Mouse (Mus musculus) CH12.LX (cell line): ENCODE data around the gene D10Wsu102e. TPM values are rescaled to one million over a fixed set of nuclear protein-coding genes. Genes with fewer than 3 reads are reported as not detected.

Source experiments
- DNase-seq: peaks from one replicate; pipeline ENCODE4 v3.0.0-alpha.2; 2013; ENCODE audit errors: extremely low read depth
- H3K27ac ChIP-seq: 2 replicates; pipeline ENCODE4 v1.5.1; 2012; ENCODE audit warnings: low read depth, mild to moderate bottlenecking, control low read depth, moderate library complexity; ENCODE audit not compliant: insufficient read depth
- H3K27me3 ChIP-seq: replicated peaks from 2 replicates; pipeline ENCODE3; 2012; ENCODE audit warnings: inconsistent platforms
- H3K36me3 ChIP-seq, 2 experiments: replicated peaks in 1 of 2; 2 replicates each; pipeline versions ENCODE3 to v1.6.1; 2012; ENCODE audit warnings: inconsistent platforms in 1 of 2, low read length in 1 of 2, mild to moderate bottlenecking in 1 of 2, mixed read lengths in 1 of 2, moderate library complexity in 1 of 2; ENCODE audit not compliant: control insufficient read depth in 1 of 2, insufficient read depth in 1 of 2
- H3K4me1 ChIP-seq, 2 experiments: 2 replicates each; pipeline ENCODE4 v1.6.1; 2012; ENCODE audit warnings: inconsistent platforms in 1 of 2, moderate library complexity in 1 of 2; ENCODE audit not compliant: insufficient read depth in 2 of 2, control insufficient read depth in 1 of 2
- H3K4me2 ChIP-seq: 2 replicates; pipeline ENCODE4 v1.6.1; 2012; ENCODE audit warnings: low read depth, mild to moderate bottlenecking, control low read depth; ENCODE audit not compliant: poor library complexity, insufficient read depth, severe bottlenecking
- H3K4me3 ChIP-seq, 3 experiments: fragments of 150-350 bp in 1 of 3; sonication (generic) in 1 of 3; replicated peaks in 1 of 3; 2 replicates each; pipeline versions ENCODE3 to v1.5.1; 2011 to 2012; ENCODE audit warnings: low read depth in 2 of 3, low read length in 2 of 3, mild to moderate bottlenecking in 2 of 3, moderate library complexity in 2 of 3, control low read depth in 1 of 3, improper control_type of control experiment in 1 of 3, inconsistent platforms in 1 of 3, mixed read lengths in 1 of 3; ENCODE audit not compliant: poor library complexity in 1 of 3
- H3K79me2 ChIP-seq: replicated peaks from 2 replicates; pipeline ENCODE4 v1.6.1; 2012; ENCODE audit warnings: mild to moderate bottlenecking, moderate library complexity; ENCODE audit not compliant: control insufficient read depth, poor library complexity, insufficient read depth, severe bottlenecking; ENCODE audit errors: extremely low read depth
- H3K9ac ChIP-seq: 2 replicates; pipeline ENCODE4 v1.6.1; 2012; ENCODE audit warnings: low read depth, mild to moderate bottlenecking, control low read depth, moderate library complexity; ENCODE audit not compliant: insufficient read depth
- H3K9me3 ChIP-seq: replicated peaks from 2 replicates; pipeline ENCODE3; 2012; ENCODE audit warnings: low read length, inconsistent platforms, mixed read lengths
- BHLHE40 ChIP-seq: IDR thresholded peaks from 2 replicates; pipeline ENCODE4 v1.6.1; 2011; ENCODE audit warnings: mild to moderate bottlenecking, low read depth, low read length, improper control_type of control experiment
- CHD2 ChIP-seq: IDR thresholded peaks from 2 replicates; pipeline ENCODE4 v1.6.1; 2011; ENCODE audit warnings: low read length, improper control_type of control experiment
- CTCF ChIP-seq, 2 experiments: IDR thresholded peaks in 1 of 2; conservative IDR thresholded peaks in 1 of 2; 2 replicates each; pipeline ENCODE4 v1.5.1; 2011 to 2012; ENCODE audit warnings: low read depth in 2 of 2, low read length in 2 of 2, improper control_type of control experiment in 1 of 2, inconsistent platforms in 1 of 2, mild to moderate bottlenecking in 1 of 2, moderate library complexity in 1 of 2
- E2F4 ChIP-seq: IDR thresholded peaks from 2 replicates; pipeline ENCODE4 v1.6.1; 2011; ENCODE audit warnings: low read depth, low read length, improper control_type of control experiment; ENCODE audit not compliant: insufficient replicate concordance
- ELF1 ChIP-seq: IDR thresholded peaks from 2 replicates; pipeline ENCODE4 v1.6.1; 2014; ENCODE audit warnings: low read depth, mild to moderate bottlenecking, inconsistent platforms, low read length, improper control_type of control experiment
- HCFC1 ChIP-seq: IDR thresholded peaks from 2 replicates; pipeline ENCODE4 v1.6.1; 2012; ENCODE audit warnings: low read depth, mild to moderate bottlenecking, inconsistent platforms, low read length, improper control_type of control experiment
- IRF4 ChIP-seq: IDR thresholded peaks from 2 replicates; pipeline ENCODE4 v1.6.1; 2014; ENCODE audit warnings: low read depth, mild to moderate bottlenecking, inconsistent platforms, low read length, improper control_type of control experiment
- JUN ChIP-seq: IDR thresholded peaks from 2 replicates; pipeline ENCODE4 v1.6.1; 2011; ENCODE audit warnings: low read depth, mild to moderate bottlenecking, low read length, improper control_type of control experiment, moderate library complexity; ENCODE audit not compliant: insufficient read depth
- JUND ChIP-seq: conservative IDR thresholded peaks from 2 replicates; pipeline ENCODE4 v1.6.1; 2011; ENCODE audit warnings: low read depth, low read length, improper control_type of control experiment
- MAFK ChIP-seq: IDR thresholded peaks from 2 replicates; pipeline ENCODE4 v1.6.1; 2011; ENCODE audit warnings: low read length, improper control_type of control experiment; ENCODE audit not compliant: insufficient replicate concordance
- MAZ ChIP-seq: IDR thresholded peaks from 2 replicates; pipeline ENCODE4 v1.6.1; 2012; ENCODE audit warnings: low read depth, mild to moderate bottlenecking, inconsistent platforms, low read length, improper control_type of control experiment, moderate library complexity
- MXI1 ChIP-seq: IDR thresholded peaks from 2 replicates; pipeline ENCODE4 v1.6.1; 2011; ENCODE audit warnings: mild to moderate bottlenecking, low read depth, low read length, improper control_type of control experiment
- MYC ChIP-seq: IDR thresholded peaks from 2 replicates; pipeline ENCODE4 v1.6.1; 2011; ENCODE audit warnings: low read depth, mild to moderate bottlenecking, improper control_type of control experiment, low read length
- NRF1 ChIP-seq: IDR thresholded peaks from 2 replicates; pipeline ENCODE4 v1.6.1; 2014; ENCODE audit warnings: low read depth, mild to moderate bottlenecking, inconsistent platforms, low read length, improper control_type of control experiment, moderate library complexity
- PAX5 ChIP-seq: IDR thresholded peaks from 2 replicates; pipeline ENCODE4 v1.6.1; 2012; ENCODE audit warnings: low read length, inconsistent platforms, mixed read lengths
- POLR2A ChIP-seq: IDR thresholded peaks from 2 replicates; pipeline ENCODE4 v1.6.1; 2011; ENCODE audit warnings: low read depth, mild to moderate bottlenecking, improper control_type of control experiment, low read length
- RCOR1 ChIP-seq: conservative IDR thresholded peaks from 2 replicates; pipeline ENCODE4 v1.6.1; 2012; ENCODE audit warnings: low read depth, mild to moderate bottlenecking, inconsistent platforms, low read length, improper control_type of control experiment
- SIN3A ChIP-seq: IDR thresholded peaks from 2 replicates; pipeline ENCODE4 v1.6.1; 2012; ENCODE audit warnings: low read length, improper control_type of control experiment, inconsistent platforms
- UBTF ChIP-seq: IDR thresholded peaks from 2 replicates; pipeline ENCODE4 v1.6.1; 2012; ENCODE audit warnings: low read depth, mild to moderate bottlenecking, inconsistent platforms, low read length, improper control_type of control experiment, moderate library complexity
- USF1 ChIP-seq: IDR thresholded peaks from 2 replicates; pipeline ENCODE4 v1.6.1; 2014; ENCODE audit warnings: low read depth, mild to moderate bottlenecking, inconsistent platforms, low read length, improper control_type of control experiment
- ZKSCAN1 ChIP-seq: IDR thresholded peaks from 2 replicates; pipeline ENCODE4 v1.6.1; 2012; ENCODE audit warnings: low read depth, inconsistent platforms, low read length, improper control_type of control experiment, borderline replicate concordance
- ZMIZ1 ChIP-seq: IDR thresholded peaks from 2 replicates; pipeline ENCODE4 v1.6.1; 2012; ENCODE audit warnings: low read depth, mild to moderate bottlenecking, inconsistent platforms, low read length, improper control_type of control experiment
- dilution Hi-C: fragments of 300-500 bp; cut with MboI; formaldehyde crosslinking; loops from 2 replicates; pipeline ENCODE4 v1.14.3; 2020; ENCODE audit warnings: low sequenced_read_pairs; ENCODE audit not compliant: extremely low pct_unique_long_range_greater_than_20kb, extremely low pct_ligation_motif_present
- in situ Hi-C: fragments of 300-500 bp; cut with MboI; formaldehyde crosslinking; loops from 3 replicates; pipeline ENCODE4 v1.14.3; 2019; ENCODE audit warnings: low sequenced_read_pairs, low pct_ligation_motif_present, low pct_unique_long_range_greater_than_20kb, mixed read lengths
- polyA plus RNA-seq: library from polyadenylated mRNA; unstranded; fragments of >175 nt; gene quantifications from 2 replicates; pipeline ENCODE4 v1.2.1, GENCODE M21; 2012; ENCODE audit warnings: low read depth; ENCODE audit not compliant: insufficient read length
- total RNA-seq, 2 experiments: library from RNA; depleted of rRNA; stranded (reverse); fragments of 300-350 nt in 1 of 2; fragments of >200 nt in 1 of 2; gene quantifications; 2 replicates each; pipeline ENCODE4 v1.2.3; 2012 to 2014

Gene D10Wsu102e
- total and polyA plus RNA-seq, 3 experiments = 1.0 to 1.6 (median 1.6) TPM

DNA sequence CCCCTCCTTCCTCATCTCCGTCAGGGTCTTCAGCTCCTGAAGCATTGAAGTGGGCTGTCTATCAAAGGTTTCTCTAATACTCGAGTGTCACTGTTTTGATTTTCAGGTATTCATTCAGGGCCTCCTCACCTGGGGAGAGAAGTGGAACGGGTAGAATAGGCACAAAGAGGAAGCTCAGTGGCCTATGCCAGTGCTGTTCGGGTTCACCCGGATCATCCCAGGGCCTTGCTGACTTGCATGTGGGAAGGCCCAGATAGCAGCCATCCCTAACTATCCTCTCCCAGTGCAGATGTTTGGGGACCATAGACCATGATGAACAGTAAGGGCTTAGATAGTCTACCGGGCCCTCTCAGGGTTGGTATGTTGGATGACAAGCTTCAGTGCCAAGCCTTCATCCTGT is 130.5 kb downstream of the D10Wsu102e start:
- Histone ChIP-seq H3K9me3 (no peaks in the 10 kb centered on the region), H3K4me3 (no peak overlapping the region), H3K36me3 (peaks cover 8 to 18% of the 10 kb centered on the region in 2 experiments), H3K27ac (no peak overlapping the region), H3K4me2 (no peak overlapping the region), H3K79me2 (no peaks in the 10 kb centered on the region), H3K4me1 (no peaks in the 10 kb centered on the region), H3K27me3 (no peaks in the 10 kb centered on the region), H3K9ac (no peak overlapping the region)
- DNase-seq = no peak
- in situ Hi-C loops = no loop called here
- dilution Hi-C loops = no loop called here
- no peak for TF ChIP-seq MYC
- TF ChIP-seq SIN3A = no peak
- no peak for TF ChIP-seq E2F4
- TF ChIP-seq USF1 = no peak
- no peak for TF ChIP-seq ZKSCAN1
- no peak for TF ChIP-seq MAFK
- TF ChIP-seq MXI1 = no peak
- no peak for TF ChIP-seq CTCF (conservative IDR thresholded peaks at IDR 0.05 in 1 of 2, IDR thresholded peaks at IDR 0.05 in 1 of 2; ENCODE audit: low read depth in 2 of 2, low read length in 2 of 2)

DNA sequence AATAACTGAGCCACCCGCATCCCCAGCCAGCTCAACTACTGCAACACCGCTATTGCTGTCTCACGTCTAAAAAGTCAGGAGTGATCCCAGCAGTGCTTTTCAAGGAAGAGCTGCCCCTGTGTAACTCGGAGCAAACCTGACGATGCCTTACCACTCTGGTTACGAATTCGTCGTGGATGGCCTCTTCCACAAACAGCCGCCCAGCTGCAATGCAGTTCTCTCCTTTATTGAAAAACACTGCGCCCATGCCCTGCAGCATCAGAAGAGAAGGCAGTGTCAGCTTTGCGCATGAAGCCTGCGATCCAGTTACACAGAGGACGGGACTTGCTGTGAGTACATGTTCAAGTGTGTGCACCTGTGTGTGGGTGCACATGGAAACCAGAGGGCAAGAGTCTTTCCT is 137.3 kb downstream of the D10Wsu102e start:
- in situ Hi-C loops (no loop called here), dilution Hi-C loops (no loop called here)
- Histone ChIP-seq H3K79me2 (no peaks in the 10 kb centered on the region), H3K36me3 (peaks cover 15 to 20% of the 10 kb centered on the region in 2 experiments), H3K4me3 (no peak overlapping the region), H3K9me3 (no peaks in the 10 kb centered on the region), H3K4me1 (no peaks in the 10 kb centered on the region), H3K27me3 (no peaks in the 10 kb centered on the region), H3K4me2 (no peak overlapping the region), H3K9ac (no peak overlapping the region), H3K27ac (no peak overlapping the region)
- TF ChIP-seq PAX5 (no peak), JUND (no peak), ZMIZ1 (no peak), ELF1 (no peak), BHLHE40 (no peak), UBTF (no peak), RCOR1 (no peak), MAZ (no peak), CTCF (conservative IDR thresholded peaks at IDR 0.05 in 1 of 2, IDR thresholded peaks at IDR 0.05 in 1 of 2; ENCODE audit: low read depth in 2 of 2, low read length in 2 of 2) (no peak), CHD2 (no peak), NRF1 (no peak), JUN (no peak), IRF4 (no peak), POLR2A (no peak), HCFC1 (no peak)
- DNase-seq = no peak
